Mouse (Mus musculus): Measurements from ENCODE around the gene Slc41a2. TPM values are rescaled to one million over a fixed set of nuclear protein-coding genes. Genes with fewer than 3 reads are reported as not detected.

Gene Slc41a2
- total and polyA plus RNA-seq, 2 experiments from 2014 or later = 0.45 to 5.6 TPM

DNA sequence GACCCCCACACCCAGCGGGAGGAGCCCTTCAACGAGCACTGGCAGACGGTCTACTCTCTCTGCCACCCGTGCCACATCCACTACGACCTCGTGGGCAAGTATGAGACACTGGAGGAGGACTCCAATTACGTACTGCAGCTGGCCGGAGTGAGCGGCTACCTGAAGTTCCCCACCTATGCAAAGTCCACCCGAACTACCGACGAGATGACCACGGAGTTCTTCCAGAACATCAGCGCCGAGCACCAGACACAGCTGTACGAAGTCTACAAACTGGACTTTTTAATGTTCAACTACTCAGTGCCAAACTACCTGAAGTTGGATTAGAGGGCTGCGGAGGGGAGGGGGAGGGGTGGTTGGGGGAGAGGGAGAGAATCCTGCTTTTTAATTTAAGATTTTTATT, 146.2 kb downstream of the Slc41a2 start:
- no peaks in the 10 kb centered on the region for H3K9me3 ChIP-seq (replicated peaks; ENCODE audit: control insufficient read depth, low read length)
- ATAC-seq (ENCODE audit: insufficient read depth, low read depth) (no peak), DNase-seq (ENCODE audit: low spot score) (no peak)
- H3K4me3 ChIP-seq (ENCODE audit: low read depth, low read length) = no peak overlapping the region
- no peak overlapping the region for H3K4me2 ChIP-seq (ENCODE audit: low read depth, low read length)
- no peak overlapping the region for H3K9ac ChIP-seq (replicated peaks; ENCODE audit: low read depth, low read length)
- TF ChIP-seq EP300 (IDR thresholded peaks at IDR 0.05; ENCODE audit: low read depth) (no peak), CTCF (IDR thresholded peaks at IDR 0.05; ENCODE audit: low read depth) (no peak)
- peaks cover 20% of the 10 kb centered on the region; the same call in 1 of the 2 replicates for H3K4me1 ChIP-seq (ENCODE audit: control insufficient read depth, insufficient read depth)
- H3K27me3 ChIP-seq (ENCODE audit: control insufficient read depth, insufficient read depth, low read length) = no peaks in the 10 kb centered on the region
- H3K27ac ChIP-seq (ENCODE audit: low read depth) = peak overlapping the region; percentile 27; the same call in 1 of the 2 replicates
- WGBS = 95% methylated on average over 17 of the region's 17 CpGs
- no peaks in the 10 kb centered on the region for H3K36me3 ChIP-seq (replicated peaks; ENCODE audit: control insufficient read depth, insufficient read depth, low read length)

DNA sequence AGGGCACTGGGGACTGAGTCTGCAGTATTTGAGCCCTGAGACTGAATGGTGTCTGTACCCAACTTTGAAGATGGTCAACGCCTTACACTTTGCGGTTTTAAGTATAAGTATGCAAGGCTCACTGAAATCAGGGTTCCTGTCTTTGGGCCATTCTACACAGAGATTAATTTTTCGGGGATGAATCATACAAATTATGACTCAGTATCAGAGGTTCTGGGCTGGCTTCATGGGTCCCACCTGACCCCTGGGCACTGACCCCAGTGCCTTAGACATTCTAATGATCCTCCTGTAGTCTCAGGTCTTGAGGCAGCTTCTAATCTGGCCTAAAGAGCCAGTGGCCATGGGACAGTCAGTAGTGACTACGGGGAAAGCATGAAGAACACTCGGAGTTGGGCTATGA, 148.6 kb downstream of the Slc41a2 start:
- no peak overlapping the region for H3K4me2 ChIP-seq (ENCODE audit: low read depth, low read length)
- no peak overlapping the region for H3K9ac ChIP-seq (replicated peaks; ENCODE audit: low read depth, low read length)
- TF ChIP-seq EP300 (IDR thresholded peaks at IDR 0.05; ENCODE audit: low read depth) = no peak
- TF ChIP-seq CTCF (IDR thresholded peaks at IDR 0.05; ENCODE audit: low read depth) = no peak
- no peak for DNase-seq (ENCODE audit: low spot score)
- WGBS = 84% methylated on average over 5 of the region's 5 CpGs
- H3K27me3 ChIP-seq (ENCODE audit: control insufficient read depth, insufficient read depth, low read length) = no peaks in the 10 kb centered on the region
- no peak overlapping the region for H3K4me3 ChIP-seq (ENCODE audit: low read depth, low read length)
- ATAC-seq (ENCODE audit: insufficient read depth, low read depth) = no peak
- no peak overlapping the region for H3K27ac ChIP-seq (ENCODE audit: low read depth)
- no peaks in the 10 kb centered on the region for H3K9me3 ChIP-seq (replicated peaks; ENCODE audit: control insufficient read depth, low read length)
- no peaks in the 10 kb centered on the region for H3K36me3 ChIP-seq (replicated peaks; ENCODE audit: control insufficient read depth, insufficient read depth, low read length)
- peaks cover 22% of the 10 kb centered on the region for H3K4me1 ChIP-seq (ENCODE audit: control insufficient read depth, insufficient read depth)

- Histone ChIP-seq H3K4me3 (ENCODE audit: low read depth, low read length) (no peak overlapping the region), H3K9ac (replicated peaks; ENCODE audit: low read depth, low read length) (no peak overlapping the region), H3K9me3 (replicated peaks; ENCODE audit: control insufficient read depth, low read length) (no peaks in the 10 kb centered on the region), H3K27me3 (ENCODE audit: control insufficient read depth, insufficient read depth, low read length) (no peaks in the 10 kb centered on the region), H3K4me2 (ENCODE audit: low read depth, low read length) (no peak overlapping the region), H3K36me3 (replicated peaks; ENCODE audit: control insufficient read depth, insufficient read depth, low read length) (no peaks in the 10 kb centered on the region), H3K27ac (ENCODE audit: low read depth) (no peak overlapping the region), H3K4me1 (ENCODE audit: control insufficient read depth, insufficient read depth) (peaks cover 25% of the 10 kb centered on the region)
- ATAC-seq (ENCODE audit: insufficient read depth, low read depth) (no peak), DNase-seq (ENCODE audit: low spot score) (no peak)
- TF ChIP-seq EP300 (IDR thresholded peaks at IDR 0.05; ENCODE audit: low read depth) (no peak), CTCF (IDR thresholded peaks at IDR 0.05; ENCODE audit: low read depth) (no peak)
- WGBS = 23% methylated on average over 5 of the region's 5 CpGs
Observed at GRCm38 (mm10) chr10:83186984-83187383, 150.7 kb downstream of the Slc41a2 start.

DNA sequence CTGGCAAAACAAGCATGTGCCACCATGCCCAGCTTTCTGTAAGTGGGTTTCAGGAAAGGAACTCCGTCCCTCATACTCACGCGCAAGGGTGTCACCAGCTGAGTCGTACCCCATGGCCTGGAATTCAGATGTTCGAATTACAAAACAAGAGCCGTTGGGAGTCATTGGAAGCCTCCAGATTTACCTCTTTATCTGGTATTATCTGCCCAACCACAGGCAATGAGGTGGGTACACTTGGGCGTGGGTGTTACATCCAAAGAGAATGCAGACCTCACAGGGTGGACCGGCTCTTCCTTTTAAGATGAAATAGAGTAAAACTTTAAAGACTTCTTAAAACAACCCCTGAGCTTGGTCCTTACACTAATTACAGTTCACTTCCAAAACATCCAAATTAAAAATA, 151.5 kb downstream of the Slc41a2 start:
- Histone ChIP-seq H3K36me3 (replicated peaks; ENCODE audit: control insufficient read depth, insufficient read depth, low read length) (no peaks in the 10 kb centered on the region), H3K4me2 (ENCODE audit: low read depth, low read length) (no peak overlapping the region), H3K9ac (replicated peaks; ENCODE audit: low read depth, low read length) (no peak overlapping the region), H3K27me3 (ENCODE audit: control insufficient read depth, insufficient read depth, low read length) (no peaks in the 10 kb centered on the region), H3K4me3 (ENCODE audit: low read depth, low read length) (no peak overlapping the region), H3K9me3 (replicated peaks; ENCODE audit: control insufficient read depth, low read length) (no peaks in the 10 kb centered on the region), H3K4me1 (ENCODE audit: control insufficient read depth, insufficient read depth) (peaks cover 22% of the 10 kb centered on the region), H3K27ac (ENCODE audit: low read depth) (no peak overlapping the region)
- no peak for DNase-seq (ENCODE audit: low spot score)
- 90% methylated on average over 8 of the region's 8 CpGs for WGBS
- ATAC-seq (ENCODE audit: insufficient read depth, low read depth) = no peak
- TF ChIP-seq EP300 (IDR thresholded peaks at IDR 0.05; ENCODE audit: low read depth) (no peak), CTCF (IDR thresholded peaks at IDR 0.05; ENCODE audit: low read depth) (no peak)

- Histone ChIP-seq H3K36me3 (replicated peaks; ENCODE audit: control insufficient read depth, insufficient read depth, low read length) (no peaks in the 10 kb centered on the region), H3K4me3 (ENCODE audit: low read depth, low read length) (no peak overlapping the region), H3K9ac (replicated peaks; ENCODE audit: low read depth, low read length) (no peak overlapping the region), H3K4me2 (ENCODE audit: low read depth, low read length) (no peak overlapping the region), H3K4me1 (ENCODE audit: control insufficient read depth, insufficient read depth) (peaks cover 22% of the 10 kb centered on the region), H3K9me3 (replicated peaks; ENCODE audit: control insufficient read depth, low read length) (no peaks in the 10 kb centered on the region), H3K27ac (ENCODE audit: low read depth) (no peak overlapping the region), H3K27me3 (ENCODE audit: control insufficient read depth, insufficient read depth, low read length) (no peaks in the 10 kb centered on the region)
- 93% methylated on average over 6 of the region's 6 CpGs for WGBS
- DNase-seq (ENCODE audit: low spot score) = no peak
- TF ChIP-seq CTCF (IDR thresholded peaks at IDR 0.05; ENCODE audit: low read depth) (no peak), EP300 (IDR thresholded peaks at IDR 0.05; ENCODE audit: low read depth) (no peak)
- ATAC-seq (ENCODE audit: insufficient read depth, low read depth) = no peak
Observed at GRCm38 (mm10) chr10:83185121-83185520, 152.6 kb downstream of the Slc41a2 start.

DNA sequence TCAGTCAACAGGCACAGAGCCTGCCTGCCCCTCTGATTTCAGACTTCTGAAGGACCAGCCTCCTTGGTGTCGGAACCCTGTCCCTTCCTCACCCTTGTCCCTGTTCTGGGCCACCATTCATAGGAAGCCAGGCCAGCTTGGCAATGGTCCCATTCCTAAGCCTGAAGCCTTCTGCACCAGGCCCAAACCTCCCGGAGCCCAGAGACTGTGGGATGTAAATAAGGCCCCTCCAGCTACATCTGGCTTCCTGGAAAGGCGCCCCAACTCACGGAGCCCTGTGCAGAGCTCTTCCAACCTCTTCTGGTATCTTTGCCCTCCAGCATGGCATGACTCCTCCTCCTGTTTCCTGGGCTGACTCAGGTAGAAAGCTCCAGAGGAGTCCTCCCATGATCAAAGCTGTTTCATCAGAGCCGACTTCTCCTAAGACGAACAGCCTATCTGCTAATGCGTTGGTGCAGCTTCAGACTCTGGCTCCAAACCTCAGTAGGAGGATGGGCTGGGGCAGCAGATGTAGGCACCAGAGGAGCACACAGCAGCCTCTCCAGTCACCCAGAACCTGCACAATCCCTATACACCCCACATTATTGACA, 153.1 kb downstream of the Slc41a2 start:
- 46% methylated on average over 7 of the region's 7 CpGs for WGBS
- H3K27ac ChIP-seq (ENCODE audit: low read depth) = no peak overlapping the region
- no peaks in the 10 kb centered on the region for H3K36me3 ChIP-seq (replicated peaks; ENCODE audit: control insufficient read depth, insufficient read depth, low read length)
- no peaks in the 10 kb centered on the region for H3K27me3 ChIP-seq (ENCODE audit: control insufficient read depth, insufficient read depth, low read length)
- no peak overlapping the region for H3K4me3 ChIP-seq (ENCODE audit: low read depth, low read length)
- DNase-seq (ENCODE audit: low spot score) = no peak
- no peaks in the 10 kb centered on the region for H3K9me3 ChIP-seq (replicated peaks; ENCODE audit: control insufficient read depth, low read length)
- no peak overlapping the region for H3K4me2 ChIP-seq (ENCODE audit: low read depth, low read length)
- H3K9ac ChIP-seq (replicated peaks; ENCODE audit: low read depth, low read length) = no peak overlapping the region
- no peak for ATAC-seq (ENCODE audit: insufficient read depth, low read depth)
- TF ChIP-seq EP300 (IDR thresholded peaks at IDR 0.05; ENCODE audit: low read depth) = no peak
- no peak for TF ChIP-seq CTCF (IDR thresholded peaks at IDR 0.05; ENCODE audit: low read depth)
- peaks cover 22% of the 10 kb centered on the region for H3K4me1 ChIP-seq (ENCODE audit: control insufficient read depth, insufficient read depth)
